Mouse (Mus musculus): ENCODE results near the gene Thpo. TPM values are rescaled to one million over a fixed set of nuclear protein-coding genes. Genes with fewer than 3 reads are reported as not detected.

Gene Thpo
- polyA plus RNA-seq, 1 experiment from 2014 or later: 2.7 TPM

DNA sequence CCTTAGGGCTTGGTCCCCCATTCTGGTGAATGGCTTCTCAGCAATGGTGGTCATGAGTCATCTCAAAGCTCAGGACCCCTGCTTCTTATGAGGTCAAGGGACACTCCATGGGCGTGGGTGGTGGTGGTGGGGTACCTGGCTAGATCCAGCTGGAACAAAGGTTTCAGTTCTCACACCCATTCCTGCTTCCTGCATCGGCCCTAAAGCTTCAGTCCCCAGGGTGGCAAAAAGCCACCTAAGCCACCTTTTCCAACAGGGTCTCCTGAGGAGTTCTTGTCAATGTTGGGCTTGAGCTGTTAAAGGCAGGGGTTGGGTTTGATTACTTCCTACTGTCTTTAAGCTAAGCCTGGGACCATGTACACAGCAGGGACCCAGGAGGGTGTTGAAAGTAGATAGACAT, 19.1 kb downstream of the Thpo start:
- no peak overlapping the region for H3K27ac ChIP-seq (ENCODE audit: low read depth, low read length)
- no peak for ATAC-seq
- peak overlapping the region; percentile 92 for H3K4me2 ChIP-seq (replicated peaks; ENCODE audit: low read depth)
- peaks cover 31% of the 10 kb centered on the region for H3K36me3 ChIP-seq (ENCODE audit: control insufficient read depth, insufficient read depth)
- no peaks in the 10 kb centered on the region for H3K9me3 ChIP-seq (ENCODE audit: control insufficient read depth)
- H3K4me3 ChIP-seq (ENCODE audit: low read depth, low read length): peak overlapping the region; percentile 68
- H3K27me3 ChIP-seq (replicated peaks; ENCODE audit: control insufficient read depth, insufficient read depth, low read length): no peaks in the 10 kb centered on the region
- H3K4me1 ChIP-seq (replicated peaks; ENCODE audit: control insufficient read depth, insufficient read depth, low read length): 0 out of 2 replicates have a peak, but pooled peaks cover 5% of the 10 kb centered on the region
- peak overlapping the region; percentile 62; the same call in 1 of the 2 replicates for H3K9ac ChIP-seq (ENCODE audit: low read depth, low read length)
- WGBS: 39% methylated on average over 2 of the region's 2 CpGs
- no peak for TF ChIP-seq CTCF (IDR thresholded peaks at IDR 0.05; ENCODE audit: low read depth)

DNA sequence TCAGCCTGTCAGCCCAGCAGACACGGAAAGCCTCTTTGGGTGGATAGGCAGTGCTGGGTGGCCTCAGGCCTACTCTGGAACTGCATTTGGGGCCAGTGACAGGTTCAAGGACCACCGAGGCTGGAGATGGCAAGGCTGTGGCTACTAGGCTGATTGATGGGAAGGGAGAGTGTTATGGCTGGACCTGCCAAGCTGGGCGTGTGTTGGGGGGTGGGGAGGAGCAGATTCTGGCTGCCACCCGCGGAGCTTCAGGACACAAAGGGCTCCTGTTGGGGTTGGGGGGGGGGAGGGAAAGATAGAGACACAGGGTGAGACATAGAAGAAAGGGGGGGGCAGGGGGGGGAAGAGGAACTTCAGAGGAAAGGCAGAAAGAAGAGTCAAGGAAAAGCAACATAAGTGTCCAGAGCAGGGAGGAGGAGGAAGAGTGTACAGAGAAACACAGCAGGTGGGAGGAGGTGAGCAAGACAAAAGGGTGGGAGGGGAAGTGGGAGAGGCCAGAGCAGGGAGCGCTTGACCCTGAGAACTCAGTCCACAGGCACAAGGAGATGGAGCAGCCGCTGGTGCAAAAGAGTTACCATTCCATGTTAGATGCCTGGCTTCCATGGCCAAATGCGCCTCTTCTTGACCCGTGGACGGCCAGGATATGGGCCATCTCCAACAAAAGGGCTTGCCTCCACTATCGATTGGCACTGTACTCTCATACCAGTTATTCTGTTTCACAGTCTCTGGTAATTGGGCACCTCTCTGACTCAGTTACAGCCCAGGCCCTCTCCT, 19.8 kb downstream of the Thpo start:
- no peak for TF ChIP-seq CTCF (IDR thresholded peaks at IDR 0.05; ENCODE audit: low read depth)
- Histone ChIP-seq H3K27me3 (replicated peaks; ENCODE audit: control insufficient read depth, insufficient read depth, low read length) (no peaks in the 10 kb centered on the region), H3K27ac (ENCODE audit: low read depth, low read length) (no peak overlapping the region), H3K36me3 (ENCODE audit: control insufficient read depth, insufficient read depth) (peaks cover 38% of the 10 kb centered on the region), H3K4me1 (replicated peaks; ENCODE audit: control insufficient read depth, insufficient read depth, low read length) (0 out of 2 replicates have a peak, but pooled peaks cover 5% of the 10 kb centered on the region), H3K9ac (ENCODE audit: low read depth, low read length) (no peak overlapping the region), H3K4me3 (ENCODE audit: low read depth, low read length) (peak overlapping the region; percentile 68), H3K4me2 (replicated peaks; ENCODE audit: low read depth) (peak overlapping the region; percentile 92), H3K9me3 (ENCODE audit: control insufficient read depth) (no peaks in the 10 kb centered on the region)
- ATAC-seq: no peak
- WGBS: 35% methylated on average over 11 of the region's 11 CpGs

DNA sequence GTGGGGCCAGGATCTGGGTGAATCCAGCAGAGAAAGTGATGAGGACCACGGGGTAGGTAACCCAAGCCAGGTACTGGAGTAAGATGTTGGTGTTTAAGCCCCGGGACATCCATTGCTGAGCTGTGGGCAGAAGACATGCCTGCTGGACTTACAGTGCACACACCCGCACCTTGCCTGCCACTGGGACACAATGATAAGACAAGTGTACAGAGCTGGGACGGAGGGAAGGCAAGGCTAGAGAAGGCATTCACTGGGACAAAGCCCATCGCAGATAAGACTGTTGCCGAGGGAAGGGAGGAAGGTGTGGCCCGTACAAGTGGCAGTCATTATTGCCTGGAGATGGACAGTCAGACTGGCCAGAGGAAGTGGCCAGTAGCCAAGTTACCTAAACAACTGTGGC, 21.4 kb downstream of the Thpo start:
- ATAC-seq: no peak
- no peak overlapping the region for H3K4me2 ChIP-seq (replicated peaks; ENCODE audit: low read depth)

DNA sequence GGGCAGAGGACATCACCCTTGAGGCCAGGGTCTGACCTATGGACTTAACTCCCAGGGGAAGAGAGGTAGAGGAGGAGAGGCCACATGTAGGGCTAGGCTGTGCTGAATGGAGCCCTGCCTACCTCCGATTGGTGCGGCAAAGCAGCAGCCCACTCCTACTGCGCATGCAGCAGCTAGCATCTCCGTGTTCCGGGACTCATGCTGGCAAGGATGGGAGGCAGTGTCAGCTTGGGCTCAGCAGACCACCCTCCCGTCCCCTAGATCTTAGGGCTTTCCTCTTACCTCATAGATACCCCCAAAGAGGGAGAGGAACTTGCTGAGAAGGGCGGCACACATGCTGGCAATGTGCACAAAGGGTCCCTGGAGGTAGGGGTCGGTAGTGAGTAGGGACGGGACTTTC, 22.1 kb downstream of the Thpo start:
- Histone ChIP-seq H3K4me1 (replicated peaks; ENCODE audit: control insufficient read depth, insufficient read depth, low read length) (0 out of 2 replicates have a peak, but pooled peaks cover 3% of the 10 kb centered on the region), H3K4me3 (ENCODE audit: low read depth, low read length) (no peak overlapping the region), H3K9me3 (ENCODE audit: control insufficient read depth) (no peaks in the 10 kb centered on the region), H3K27me3 (replicated peaks; ENCODE audit: control insufficient read depth, insufficient read depth, low read length) (no peaks in the 10 kb centered on the region), H3K9ac (ENCODE audit: low read depth, low read length) (no peak overlapping the region), H3K4me2 (replicated peaks; ENCODE audit: low read depth) (no peak overlapping the region), H3K27ac (ENCODE audit: low read depth, low read length) (no peak overlapping the region), H3K36me3 (ENCODE audit: control insufficient read depth, insufficient read depth) (peaks cover 59% of the 10 kb centered on the region)
- 81% methylated on average over 9 of the region's 9 CpGs for WGBS
- ATAC-seq: no peak
- 0 out of 2 replicates have a peak, but pooled peaks have one; percentile 8 for TF ChIP-seq CTCF (IDR thresholded peaks at IDR 0.05; ENCODE audit: low read depth)

More for the DNA sequence above, 21.4 kb downstream of the Thpo start:
- H3K9ac ChIP-seq (ENCODE audit: low read depth, low read length): no peak overlapping the region
- no peak for TF ChIP-seq CTCF (IDR thresholded peaks at IDR 0.05; ENCODE audit: low read depth)
- H3K36me3 ChIP-seq (ENCODE audit: control insufficient read depth, insufficient read depth): peaks cover 52% of the 10 kb centered on the region
- 61% methylated on average over 7 of the region's 7 CpGs for WGBS
- no peak overlapping the region for H3K4me3 ChIP-seq (ENCODE audit: low read depth, low read length)
- H3K27ac ChIP-seq (ENCODE audit: low read depth, low read length): 0 out of 2 replicates have a peak overlapping the region, but pooled peaks have one; percentile 15
- no peaks in the 10 kb centered on the region for H3K9me3 ChIP-seq (ENCODE audit: control insufficient read depth)
- 0 out of 2 replicates have a peak, but pooled peaks cover 3% of the 10 kb centered on the region for H3K4me1 ChIP-seq (replicated peaks; ENCODE audit: control insufficient read depth, insufficient read depth, low read length)
- no peaks in the 10 kb centered on the region for H3K27me3 ChIP-seq (replicated peaks; ENCODE audit: control insufficient read depth, insufficient read depth, low read length)

DNA sequence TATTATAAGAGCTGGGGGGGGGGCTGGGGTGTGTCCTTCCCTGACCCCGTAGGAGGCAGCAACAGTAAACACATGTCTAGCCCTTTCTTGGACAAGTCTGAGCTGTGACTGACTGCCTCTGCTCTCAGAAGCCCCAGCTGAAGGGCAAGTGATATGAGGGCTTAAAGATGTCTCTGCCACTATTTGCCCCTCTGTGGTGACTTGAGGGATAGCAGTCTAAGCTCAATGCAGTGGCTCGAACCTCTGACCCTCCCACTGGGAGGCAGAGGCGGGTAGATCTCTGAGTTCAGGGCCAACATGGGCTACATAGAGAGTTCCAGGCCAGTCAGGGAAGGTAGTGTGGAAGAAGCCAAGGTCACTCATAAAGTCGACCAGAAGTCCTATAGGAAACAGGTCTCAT, 23.5 kb downstream of the Thpo start:
- H3K27ac ChIP-seq (ENCODE audit: low read depth, low read length): no peak overlapping the region
- 84% methylated on average over 4 of the region's 4 CpGs for WGBS
- no peaks in the 10 kb centered on the region for H3K27me3 ChIP-seq (replicated peaks; ENCODE audit: control insufficient read depth, insufficient read depth, low read length)
- no peak overlapping the region for H3K9ac ChIP-seq (ENCODE audit: low read depth, low read length)
- 0 out of 2 replicates have a peak, but pooled peaks cover 3% of the 10 kb centered on the region for H3K4me1 ChIP-seq (replicated peaks; ENCODE audit: control insufficient read depth, insufficient read depth, low read length)
- H3K4me2 ChIP-seq (replicated peaks; ENCODE audit: low read depth): no peak overlapping the region
- no peaks in the 10 kb centered on the region for H3K9me3 ChIP-seq (ENCODE audit: control insufficient read depth)
- peak; percentile 25; the same call in 1 of the 2 replicates for TF ChIP-seq CTCF (IDR thresholded peaks at IDR 0.05; ENCODE audit: low read depth)
- peaks cover 73% of the 10 kb centered on the region for H3K36me3 ChIP-seq (ENCODE audit: control insufficient read depth, insufficient read depth)
- no peak overlapping the region for H3K4me3 ChIP-seq (ENCODE audit: low read depth, low read length)
- ATAC-seq: no peak

DNA sequence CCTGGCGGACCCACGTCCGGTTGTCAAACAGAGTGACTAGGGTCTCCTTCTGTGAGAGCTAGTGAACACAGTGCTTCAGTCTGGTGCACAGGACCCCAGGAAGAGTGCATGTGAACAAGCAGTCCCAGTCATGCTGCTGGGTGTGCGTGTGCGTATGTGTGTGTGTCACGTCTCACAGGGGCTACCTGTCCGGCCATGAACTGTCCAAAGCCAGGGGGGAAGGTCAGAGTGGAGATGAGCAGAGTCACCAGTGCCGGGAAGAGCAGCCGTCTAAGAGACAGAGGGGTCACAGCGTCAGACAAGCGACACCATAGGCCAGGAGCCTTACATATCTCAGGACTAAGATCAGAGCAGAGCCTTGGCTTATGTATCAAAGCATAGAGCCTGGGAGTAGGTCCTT, 23.9 kb downstream of the Thpo start:
- H3K36me3 ChIP-seq (ENCODE audit: control insufficient read depth, insufficient read depth): peaks cover 77% of the 10 kb centered on the region
- H3K27me3 ChIP-seq (replicated peaks; ENCODE audit: control insufficient read depth, insufficient read depth, low read length): no peaks in the 10 kb centered on the region
- H3K4me2 ChIP-seq (replicated peaks; ENCODE audit: low read depth): no peak overlapping the region
- H3K4me1 ChIP-seq (replicated peaks; ENCODE audit: control insufficient read depth, insufficient read depth, low read length): 0 out of 2 replicates have a peak, but pooled peaks cover 3% of the 10 kb centered on the region
- 95% methylated on average over 11 of the region's 11 CpGs for WGBS
- no peak overlapping the region for H3K9ac ChIP-seq (ENCODE audit: low read depth, low read length)
- no peaks in the 10 kb centered on the region for H3K9me3 ChIP-seq (ENCODE audit: control insufficient read depth)
- no peak for ATAC-seq
- no peak overlapping the region for H3K4me3 ChIP-seq (ENCODE audit: low read depth, low read length)
- no peak overlapping the region for H3K27ac ChIP-seq (ENCODE audit: low read depth, low read length)
- no peak for TF ChIP-seq CTCF (IDR thresholded peaks at IDR 0.05; ENCODE audit: low read depth)
